Mouse (Mus musculus): ENCODE results near the gene Clip1.
"Not testable (repeated sequence)": the region's sequence is repeated elsewhere in the genome, so short reads cannot be mapped to it uniquely, and the experiment has no call there.

Clip1 gene

DNA sequence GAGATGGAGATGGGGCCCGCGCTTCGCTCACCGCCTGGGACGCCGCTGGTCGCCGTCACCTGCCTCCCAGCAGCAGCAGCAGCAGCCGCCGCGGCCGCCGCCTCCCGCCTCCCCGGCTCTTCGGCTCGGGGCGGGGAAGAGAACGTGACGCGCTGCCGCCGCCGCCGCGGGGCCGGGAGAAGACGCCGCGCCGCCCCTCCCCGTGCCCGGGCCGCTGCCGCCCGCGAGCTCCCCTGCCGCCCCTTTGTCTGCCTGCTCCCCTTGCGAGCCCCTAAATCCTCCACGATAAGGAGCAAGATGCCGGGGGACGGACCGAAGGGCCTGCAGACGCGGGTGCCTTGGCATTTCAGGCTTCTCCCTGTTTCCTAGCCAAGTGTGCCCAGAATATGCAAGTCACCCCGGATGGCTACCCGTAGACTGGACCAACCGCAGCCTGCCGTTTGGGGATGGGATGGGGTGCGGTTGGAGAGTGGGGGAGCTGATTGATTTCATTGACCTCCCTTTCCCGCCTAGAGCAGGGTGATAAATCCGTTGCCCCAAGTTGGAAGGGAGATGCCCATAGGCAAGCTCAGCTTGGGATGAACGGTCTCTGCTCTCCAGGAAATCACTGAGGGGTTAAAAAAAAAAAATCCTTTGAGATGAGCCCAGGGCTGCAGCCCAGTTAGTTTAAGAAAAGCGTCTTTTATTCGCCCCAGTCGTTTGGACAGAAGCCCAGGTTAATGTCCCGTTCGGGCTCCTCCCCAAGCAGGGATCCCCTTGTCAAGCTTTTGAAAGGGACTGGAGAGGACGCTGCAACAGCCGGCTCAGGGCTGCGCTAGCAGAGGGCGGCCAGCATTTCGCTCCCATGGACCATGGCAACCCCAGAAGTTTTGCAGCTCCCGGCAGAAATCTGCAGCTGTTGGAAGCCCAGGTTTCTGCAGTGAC is at the start of gene Clip1:
Gene Clip1, minus strand, starts transcription at position 398 of the 924 bp plus-strand sequence.
- peak; percentile 73 for DNase-seq (ENCODE audit: low read depth)

GRCm38 (mm10) chr5:123730981-123731380 is 46.6 kb upstream of the Clip1 start:
- DNase-seq (ENCODE audit: low read depth) = no peak

GRCm38 (mm10) chr5:123723816-123724215 is 39.4 kb upstream of the Clip1 start:
- DNase-seq (ENCODE audit: low read depth) = not testable (repeated sequence)

DNA sequence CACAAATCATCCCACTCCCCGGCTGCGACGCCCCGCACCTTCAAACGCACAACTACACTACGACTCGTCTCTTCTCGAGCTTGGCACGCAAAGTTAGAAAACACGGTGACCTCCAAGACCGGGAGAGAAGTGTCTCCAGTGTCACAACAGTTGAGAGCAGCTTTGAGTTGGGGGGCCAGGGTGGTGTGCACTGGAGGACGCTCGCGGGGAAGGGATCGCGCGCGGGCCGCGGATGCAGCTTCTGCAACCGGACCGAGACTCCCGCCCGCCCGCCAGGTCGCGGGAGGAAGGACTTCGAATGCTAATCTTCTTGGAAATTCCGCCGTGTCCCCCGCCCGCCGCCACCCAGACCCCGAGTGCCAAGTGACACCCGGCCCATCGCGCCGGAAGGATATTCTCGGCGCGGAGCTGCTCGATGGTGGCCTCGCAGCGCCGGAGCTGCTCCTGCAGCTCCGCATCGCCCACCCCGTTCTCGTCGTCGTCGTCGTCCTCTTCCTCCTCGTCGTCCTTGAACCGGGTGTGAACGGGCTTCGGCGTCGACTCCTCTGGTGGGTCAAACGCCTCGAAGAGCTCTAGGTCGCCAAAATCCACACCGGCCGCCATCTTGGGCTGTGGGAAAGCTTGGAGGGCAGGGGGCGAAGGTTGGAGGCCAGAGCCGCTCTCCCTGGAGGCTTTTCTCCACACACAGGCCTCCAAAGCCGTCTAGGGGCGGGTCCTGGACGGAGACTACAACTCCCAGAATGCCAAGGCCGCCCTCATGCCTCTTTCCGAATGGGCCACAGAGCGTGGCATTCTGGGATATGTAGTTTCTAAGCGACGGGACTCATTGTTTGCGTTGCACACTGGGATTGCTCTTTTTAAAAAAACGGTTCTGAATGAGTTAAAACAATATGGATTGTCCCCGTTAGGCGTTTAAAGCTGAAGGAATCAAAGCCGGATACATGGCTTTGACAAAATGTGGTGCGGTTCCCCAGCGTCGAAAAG is 36.2 kb upstream of the Clip1 start, which contains the start of gene Zcchc8:
Gene Zcchc8, minus strand, starts transcription at position 773 of the 984 bp plus-strand sequence.
- peak; percentile 98 for DNase-seq (ENCODE audit: low read depth)

DNA sequence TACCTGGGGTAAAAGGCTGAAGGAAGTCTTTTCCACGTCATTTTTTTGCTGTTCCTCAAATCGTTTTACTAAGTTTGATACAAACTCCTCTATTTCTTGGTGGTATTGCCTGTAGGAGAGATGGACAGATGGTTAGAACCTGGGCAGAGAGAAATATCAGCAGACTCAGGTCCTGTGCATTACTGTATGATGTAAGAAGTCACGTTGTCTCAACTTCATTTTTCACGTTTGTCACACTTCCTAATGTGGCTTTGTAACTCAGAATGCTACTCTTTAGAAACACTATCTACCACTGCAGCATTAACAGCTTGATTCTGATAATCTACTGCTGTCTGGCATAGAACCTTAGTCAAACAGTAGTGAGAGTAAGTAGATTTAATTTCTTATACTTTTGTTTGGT is 30.2 kb upstream of the Clip1 start:
- no peak for DNase-seq (ENCODE audit: low read depth)

DNA sequence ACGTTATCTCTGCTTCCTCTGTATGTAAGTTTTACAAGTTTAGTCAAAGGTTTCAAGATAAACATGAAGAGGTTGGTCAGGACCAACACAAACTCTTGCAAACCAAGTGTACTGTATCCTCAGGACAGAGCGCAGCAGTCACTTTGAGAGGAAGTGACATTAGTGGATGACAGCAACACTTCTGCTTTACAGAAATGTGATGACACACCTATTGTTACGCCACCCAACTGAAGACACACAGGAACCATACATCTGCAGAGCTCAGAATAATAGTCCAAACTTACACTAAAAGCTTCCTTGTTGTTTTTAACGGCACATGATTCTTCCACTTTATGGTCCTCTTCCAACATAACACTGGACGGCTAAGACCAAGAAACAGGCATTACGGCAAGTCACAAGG is 29.4 kb upstream of the Clip1 start:
- no peak for DNase-seq (ENCODE audit: low read depth)

DNA sequence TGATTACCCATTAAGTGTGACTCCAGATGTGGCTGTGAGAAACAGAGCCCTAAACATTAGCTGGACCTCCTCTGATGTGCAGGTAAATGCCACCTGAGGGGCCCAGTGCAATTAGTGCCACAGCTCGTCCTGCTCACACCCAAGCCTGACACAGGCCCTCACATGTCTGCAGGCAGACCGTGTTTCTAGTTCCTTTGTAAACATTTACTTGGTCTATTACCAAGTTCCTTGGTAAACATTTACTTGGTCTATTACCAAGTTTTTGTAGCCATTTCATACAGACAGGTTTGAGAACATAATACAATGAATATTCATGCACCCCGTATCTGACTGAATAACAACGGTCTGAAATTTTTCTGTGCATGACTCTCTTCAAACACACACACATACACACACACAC is 25.2 kb upstream of the Clip1 start:
- no peak for DNase-seq (ENCODE audit: low read depth)

- no peak for DNase-seq (ENCODE audit: low read depth)
Measured at GRCm38 (mm10) chr5:123708598-123708997, 24.2 kb upstream of the Clip1 start.

DNA sequence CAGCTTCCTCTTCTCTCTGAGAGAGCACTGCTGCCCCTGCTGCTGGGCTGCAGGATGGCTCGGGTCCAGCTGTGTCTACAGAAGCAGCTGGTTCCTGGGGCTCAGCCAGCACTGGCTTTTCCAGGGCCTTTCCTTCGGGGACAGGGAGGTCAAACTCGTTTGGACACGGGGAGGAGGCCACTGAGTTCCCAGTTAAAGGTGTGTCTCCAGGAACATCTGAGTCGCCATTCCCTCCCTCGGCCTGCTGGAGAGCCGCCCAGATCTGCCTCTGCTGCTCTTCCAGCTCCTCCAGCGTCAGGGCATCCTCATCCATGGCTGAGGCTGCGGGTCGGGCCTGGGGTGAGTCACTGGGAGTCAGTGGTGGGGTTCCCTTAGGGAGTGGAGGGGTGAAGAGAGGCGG is 16.2 kb upstream of the Clip1 start:
- DNase-seq (ENCODE audit: low read depth) = no peak

- DNase-seq (ENCODE audit: low read depth) = peak; percentile 84
Measured at GRCm38 (mm10) chr5:123699198-123699597, 14.8 kb upstream of the Clip1 start.

DNA sequence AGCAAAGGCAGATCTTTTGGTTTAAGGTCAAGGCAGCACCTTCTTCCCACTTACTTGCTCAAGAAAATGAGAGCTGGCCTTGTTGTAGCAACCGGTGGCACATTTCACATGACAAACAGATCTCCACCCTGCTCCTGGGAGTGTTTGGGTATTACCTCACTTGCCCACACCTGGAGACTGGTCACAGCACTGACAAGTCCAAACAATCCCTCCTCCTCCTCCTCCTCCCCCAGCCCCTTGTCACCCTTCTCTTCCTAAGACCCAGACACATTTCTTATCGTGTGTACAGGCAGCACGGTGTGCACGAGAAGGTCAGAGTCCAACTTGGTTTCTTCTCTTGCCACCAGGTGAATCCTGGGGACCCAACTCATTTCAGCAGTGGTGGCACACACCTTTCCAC is 12.5 kb upstream of the Clip1 start:
- no peak for DNase-seq (ENCODE audit: low read depth)

DNA sequence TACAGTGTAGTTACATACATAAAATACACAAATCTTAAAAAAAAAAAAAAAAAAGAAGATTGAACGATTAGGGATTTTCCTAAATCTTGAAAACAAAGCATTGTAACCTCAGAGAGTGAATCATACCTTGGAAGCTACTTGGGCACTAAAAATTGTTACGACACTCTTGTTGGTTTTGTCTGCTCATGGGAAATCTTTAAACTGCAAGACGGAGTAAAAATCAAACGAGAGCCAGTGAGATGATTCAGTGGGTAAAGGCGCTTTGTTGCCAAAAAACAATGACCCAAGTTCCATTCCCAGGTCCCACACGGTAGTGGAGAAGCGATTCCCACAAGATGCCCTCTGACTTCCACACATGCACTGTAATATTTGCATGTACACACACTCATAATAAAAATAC is 11.8 kb upstream of the Clip1 start:
- no peak for DNase-seq (ENCODE audit: low read depth)

DNA sequence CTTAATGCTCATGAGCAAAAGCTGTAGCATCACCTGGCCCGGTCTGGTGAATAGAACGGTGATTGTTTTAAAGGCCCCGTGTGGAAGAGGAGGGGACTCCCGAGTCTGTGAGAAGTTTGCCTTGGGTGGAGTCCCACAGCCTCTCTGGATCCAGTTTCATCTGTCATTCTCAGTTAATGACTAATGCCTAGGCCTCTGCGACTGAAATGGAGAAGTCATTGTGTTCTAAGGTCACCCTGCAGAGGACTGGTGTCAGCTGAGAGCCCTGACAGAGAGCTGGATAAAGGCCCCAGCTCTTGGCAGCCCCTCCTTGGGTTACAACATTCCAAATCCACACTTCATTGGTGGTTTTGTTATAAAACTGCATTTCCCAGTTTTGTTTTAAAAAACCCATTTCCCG is 10.1 kb upstream of the Clip1 start:
- DNase-seq (ENCODE audit: low read depth) = no peak

DNA sequence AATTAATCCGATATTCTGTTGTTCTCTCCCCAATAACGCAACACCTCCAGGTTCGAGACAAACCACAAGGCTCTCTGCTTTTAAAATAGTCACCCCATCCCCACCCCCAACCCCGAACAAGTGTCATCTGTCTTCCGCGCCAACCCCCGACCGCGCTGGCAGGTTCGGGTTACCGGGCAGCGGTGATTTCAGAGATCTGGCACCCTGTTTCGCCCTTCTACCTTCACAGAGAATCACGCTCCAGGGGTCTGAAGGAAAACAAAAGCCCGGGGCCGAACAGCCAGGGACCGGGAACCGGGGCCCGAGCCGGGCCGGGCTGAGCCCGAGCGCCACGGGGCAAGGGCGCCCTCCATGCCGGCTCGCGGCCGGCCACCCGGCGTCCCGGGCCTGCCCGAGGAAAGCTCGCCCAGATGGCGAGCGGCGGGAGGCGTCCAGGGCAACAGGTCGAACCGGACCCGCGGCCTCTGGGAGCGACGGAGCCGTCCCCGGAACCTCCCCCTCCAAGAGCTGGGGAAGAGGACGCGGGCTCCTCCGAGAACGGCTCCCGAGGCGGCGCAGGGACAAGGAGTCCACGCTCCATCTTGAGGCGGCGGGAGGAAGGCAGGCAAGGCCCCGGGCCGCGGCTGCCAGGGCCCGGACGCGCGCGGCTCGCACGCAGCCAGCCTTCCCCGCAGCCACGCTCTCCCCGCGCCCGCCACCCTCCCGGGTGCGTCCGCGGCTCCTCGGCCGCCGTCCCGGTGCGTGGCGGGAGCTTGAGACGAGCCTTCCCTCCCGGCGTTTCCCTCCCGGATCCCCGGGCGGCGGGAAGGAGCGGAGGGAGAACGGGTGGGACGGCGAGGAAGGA is 819 bp downstream of the Clip1 start:
- peak; percentile 67 for DNase-seq (ENCODE audit: low read depth)

DNA sequence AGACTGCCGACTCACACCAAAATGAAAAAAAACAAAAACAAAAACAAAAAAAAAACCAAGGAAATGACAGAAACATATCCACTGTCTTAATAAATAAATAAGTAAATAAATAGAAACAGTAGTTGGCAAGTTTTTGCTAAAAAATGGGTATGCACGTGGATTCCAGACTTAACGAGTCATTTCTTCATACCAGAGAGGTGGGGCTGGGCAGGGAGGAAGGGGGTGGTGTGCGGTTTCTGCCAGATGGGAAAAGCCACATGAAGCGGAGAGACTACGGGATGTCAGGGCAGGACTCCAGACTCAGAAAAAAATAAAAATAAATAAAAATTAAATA is 1.4 kb downstream of the Clip1 start:
- DNase-seq (ENCODE audit: low read depth) = peak; percentile 23

GRCm38 (mm10) chr5:123682372-123682771 is 2.0 kb downstream of the Clip1 start:
- peak; percentile 70 for DNase-seq (ENCODE audit: low read depth)

DNA sequence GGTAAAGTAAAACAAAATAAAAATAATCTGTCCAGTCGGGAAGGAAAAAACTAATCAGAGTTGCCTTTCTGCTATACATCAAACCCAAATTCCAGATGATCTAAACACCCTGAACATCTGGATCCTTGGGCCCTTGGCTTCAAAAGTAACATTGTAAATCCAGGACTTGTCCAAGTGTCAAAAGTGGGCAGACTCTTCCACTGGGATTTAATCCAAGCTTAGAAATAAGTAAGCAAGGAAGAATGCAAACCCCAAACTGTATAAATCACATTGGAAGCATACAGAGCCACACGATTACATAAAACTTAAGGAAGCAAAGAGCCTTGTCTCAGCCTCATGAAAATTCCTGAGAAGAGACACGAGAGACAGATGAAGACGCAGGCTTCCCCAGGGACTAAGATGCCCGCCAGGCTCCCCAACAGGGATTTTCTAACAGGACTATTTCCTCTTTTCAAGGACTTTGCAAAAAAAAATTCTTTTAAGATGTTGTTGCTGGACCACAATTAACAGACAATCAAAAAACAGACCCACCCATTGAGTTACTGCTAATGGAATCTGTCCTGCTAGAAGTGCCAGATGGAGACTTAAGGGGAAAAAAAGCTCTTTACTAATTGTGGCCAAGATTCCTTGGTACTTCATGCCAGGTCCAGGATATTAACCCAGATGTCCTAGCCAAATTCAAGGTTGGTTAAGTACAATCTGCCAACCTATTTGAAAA is 4.7 kb downstream of the Clip1 start:
- DNase-seq (ENCODE audit: low read depth) = no peak

DNA sequence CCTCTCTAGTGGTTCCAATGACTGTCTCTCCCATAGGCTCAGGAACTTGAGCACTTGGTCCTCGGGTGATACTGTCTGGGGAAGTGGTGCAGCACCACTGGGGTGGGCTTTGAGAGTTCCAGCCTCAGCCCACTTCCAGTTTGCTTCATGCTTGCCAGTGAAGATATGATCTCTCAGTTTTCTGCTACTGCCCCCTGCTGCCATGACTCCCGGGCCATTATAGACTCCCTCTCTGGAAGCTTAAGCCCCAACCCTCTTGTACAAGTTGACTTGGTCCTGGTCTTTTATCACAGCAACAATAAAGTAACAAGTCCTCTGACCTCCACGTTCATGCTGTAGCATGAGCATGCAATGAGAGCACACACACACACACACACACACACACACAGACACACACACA is 5.3 kb downstream of the Clip1 start:
- DNase-seq (ENCODE audit: low read depth) = no peak

- no peak for DNase-seq (ENCODE audit: low read depth)
Measured at GRCm38 (mm10) chr5:123675717-123676116, 8.7 kb downstream of the Clip1 start.

GRCm38 (mm10) chr5:123675221-123675620 is 9.2 kb downstream of the Clip1 start:
- no peak for DNase-seq (ENCODE audit: low read depth)

DNA sequence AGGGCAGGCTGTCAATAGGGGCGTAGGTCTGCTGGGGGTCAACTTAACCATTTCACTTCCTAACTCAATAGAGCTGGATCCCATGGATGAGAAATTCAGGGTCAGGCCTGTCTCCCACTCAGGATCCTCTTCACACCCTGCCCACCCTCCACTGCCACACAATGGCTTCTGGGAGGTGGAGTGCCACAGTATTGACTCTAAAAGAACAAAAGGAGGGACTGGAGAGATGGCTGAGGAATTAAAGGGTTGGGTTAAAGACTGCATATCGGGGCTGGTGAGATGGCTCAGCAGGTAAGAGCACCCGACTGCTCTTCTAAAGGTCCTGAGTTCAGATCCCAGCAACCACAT is 13.0 kb downstream of the Clip1 start:
- no peak for DNase-seq (ENCODE audit: low read depth)

All from naive thymus-derived CD4-positive, alpha-beta T cell, adult 2 months (primary cell).